Mouse (Mus musculus): ENCODE data around the gene Zfp715. TPM values are rescaled to one million over a fixed set of nuclear protein-coding genes. Genes with fewer than 3 reads are reported as not detected.
"Not testable (repeated sequence)": the region's sequence is repeated elsewhere in the genome, so short reads cannot be mapped to it uniquely, and the experiment has no call there.

The Zfp715 gene
- 8.4 and 11.0 TPM in 2 replicates for polyA plus RNA-seq (2016; fragmentation: Nextera tagmentation; extraction: Ambion mirVana)

- WGBS: under 1% methylated on average over 33 of the region's 33 CpGs
- peak within 1 kb of the TSS; percentile 88 for H3K4me3 ChIP-seq
- no peaks in the 10 kb centered on the region for H3K9me3 ChIP-seq (replicated peaks)
- DNase-seq (ENCODE audit: low spot score): peak; percentile 87
- H3K4me1 ChIP-seq: peaks cover 14% of the 10 kb centered on the region
- peak within 1 kb of the TSS; percentile 88 for H3K27ac ChIP-seq
- H3K27me3 ChIP-seq (ENCODE audit: low read depth, poor library complexity, severe bottlenecking): no peaks in the 10 kb centered on the region
- H3K36me3 ChIP-seq: peaks cover 24% of the 10 kb centered on the region
Observed at GRCm38 (mm10) chr7:43313013-43313428, at the start of gene Zfp715. Gene Zfp715, minus strand, starts transcription at chr7:43313294.

GRCm38 (mm10) chr7:43362021-43362420 lies 48.9 kb upstream of the Zfp715 start:
- Histone ChIP-seq H3K9me3 (replicated peaks) (no peaks in the 10 kb centered on the region), H3K27me3 (ENCODE audit: low read depth, poor library complexity, severe bottlenecking) (no peaks in the 10 kb centered on the region), H3K36me3 (no peaks in the 10 kb centered on the region), H3K4me3 (no peak overlapping the region), H3K4me1 (no peaks in the 10 kb centered on the region), H3K27ac (no peak overlapping the region)
- DNase-seq (ENCODE audit: low spot score): peak; percentile 6
- WGBS: 83% methylated on average over 4 of the region's 4 CpGs

GRCm38 (mm10) chr7:43361442-43361841 lies 48.3 kb upstream of the Zfp715 start:
- no peaks in the 10 kb centered on the region for H3K27me3 ChIP-seq (ENCODE audit: low read depth, poor library complexity, severe bottlenecking)
- no peak for DNase-seq (ENCODE audit: low spot score)
- WGBS: 84% methylated on average over 1 of the region's 1 CpGs
- no peaks in the 10 kb centered on the region for H3K4me1 ChIP-seq
- H3K36me3 ChIP-seq: no peaks in the 10 kb centered on the region
- no peak overlapping the region for H3K27ac ChIP-seq
- H3K4me3 ChIP-seq: no peak overlapping the region
- no peaks in the 10 kb centered on the region for H3K9me3 ChIP-seq (replicated peaks)

- 83% methylated on average over 3 of the region's 3 CpGs for WGBS
- DNase-seq (ENCODE audit: low spot score): peak; percentile 12
- no peak overlapping the region for H3K27ac ChIP-seq
- no peak overlapping the region for H3K4me3 ChIP-seq
- H3K36me3 ChIP-seq: no peaks in the 10 kb centered on the region
- H3K9me3 ChIP-seq (replicated peaks): no peaks in the 10 kb centered on the region
- H3K4me1 ChIP-seq: peaks cover 8% of the 10 kb centered on the region
- no peaks in the 10 kb centered on the region for H3K27me3 ChIP-seq (ENCODE audit: low read depth, poor library complexity, severe bottlenecking)
Observed at GRCm38 (mm10) chr7:43358556-43358955, 45.5 kb upstream of the Zfp715 start.

- Histone ChIP-seq H3K36me3 (no peaks in the 10 kb centered on the region), H3K4me1 (peaks cover 8% of the 10 kb centered on the region), H3K9me3 (replicated peaks) (no peaks in the 10 kb centered on the region), H3K27me3 (ENCODE audit: low read depth, poor library complexity, severe bottlenecking) (no peaks in the 10 kb centered on the region), H3K4me3 (no peak overlapping the region; the same call in 1 of the 2 replicates), H3K27ac (no peak overlapping the region; the same call in 1 of the 2 replicates)
- peak; percentile 31 for DNase-seq (ENCODE audit: low spot score)
- WGBS: 9% methylated on average over 12 of the region's 12 CpGs
Observed at GRCm38 (mm10) chr7:43354893-43355835, 42.1 kb upstream of the Zfp715 start.

GRCm38 (mm10) chr7:43353758-43354157 lies 40.7 kb upstream of the Zfp715 start:
- Histone ChIP-seq H3K27ac (no peak overlapping the region), H3K9me3 (replicated peaks) (no peaks in the 10 kb centered on the region), H3K4me1 (peaks cover 8% of the 10 kb centered on the region), H3K36me3 (no peaks in the 10 kb centered on the region), H3K27me3 (ENCODE audit: low read depth, poor library complexity, severe bottlenecking) (no peaks in the 10 kb centered on the region), H3K4me3 (no peak overlapping the region)
- WGBS: 92% methylated on average over 4 of the region's 4 CpGs
- no peak for DNase-seq (ENCODE audit: low spot score)

- H3K4me1 ChIP-seq: peaks cover 8% of the 10 kb centered on the region
- no peak overlapping the region for H3K4me3 ChIP-seq
- no peaks in the 10 kb centered on the region for H3K9me3 ChIP-seq (replicated peaks)
- H3K36me3 ChIP-seq: no peaks in the 10 kb centered on the region
- no peak for DNase-seq (ENCODE audit: low spot score)
- no peak overlapping the region for H3K27ac ChIP-seq
- H3K27me3 ChIP-seq (ENCODE audit: low read depth, poor library complexity, severe bottlenecking): no peaks in the 10 kb centered on the region
- 78% methylated on average over 4 of the region's 4 CpGs for WGBS
Observed at GRCm38 (mm10) chr7:43353118-43353517, 40.0 kb upstream of the Zfp715 start.

- no peaks in the 10 kb centered on the region for H3K36me3 ChIP-seq
- WGBS: 75% methylated on average over 3 of the region's 3 CpGs
- H3K4me3 ChIP-seq: no peak within 1 kb of the TSS
- H3K27me3 ChIP-seq (ENCODE audit: low read depth, poor library complexity, severe bottlenecking): no peaks in the 10 kb centered on the region
- no peak for DNase-seq (ENCODE audit: low spot score)
- peaks cover 8% of the 10 kb centered on the region for H3K4me1 ChIP-seq
- no peak within 1 kb of the TSS for H3K27ac ChIP-seq
- no peaks in the 10 kb centered on the region for H3K9me3 ChIP-seq (replicated peaks)
Observed at GRCm38 (mm10) chr7:43351154-43351553, 38.1 kb upstream of the Zfp715 start, which contains the start of gene Siglecf. Gene Siglecf, plus strand, starts transcription at chr7:43351341.

- not testable (repeated sequence) for H3K27ac ChIP-seq; H3K9me3 ChIP-seq (replicated peaks); H3K27me3 ChIP-seq (ENCODE audit: low read depth, poor library complexity, severe bottlenecking); H3K4me3 ChIP-seq; DNase-seq (ENCODE audit: low spot score); H3K4me1 ChIP-seq; H3K36me3 ChIP-seq
- WGBS: 75% methylated on average over 5 of the region's 5 CpGs
Observed at GRCm38 (mm10) chr7:43349623-43350022, 36.5 kb upstream of the Zfp715 start.

- Histone ChIP-seq H3K36me3 (no peaks in the 10 kb centered on the region), H3K4me3 (no peak overlapping the region), H3K4me1 (no peaks in the 10 kb centered on the region), H3K27me3 (ENCODE audit: low read depth, poor library complexity, severe bottlenecking) (no peaks in the 10 kb centered on the region), H3K9me3 (replicated peaks) (no peaks in the 10 kb centered on the region), H3K27ac (no peak overlapping the region)
- WGBS: 75% methylated on average over 1 of the region's 1 CpGs
- no peak for DNase-seq (ENCODE audit: low spot score)
Observed at GRCm38 (mm10) chr7:43346571-43346970, 33.5 kb upstream of the Zfp715 start.

GRCm38 (mm10) chr7:43346148-43346547 lies 33.1 kb upstream of the Zfp715 start:
- no peak overlapping the region for H3K27ac ChIP-seq
- H3K4me1 ChIP-seq: no peaks in the 10 kb centered on the region
- no peak for DNase-seq (ENCODE audit: low spot score)
- no peaks in the 10 kb centered on the region for H3K9me3 ChIP-seq (replicated peaks)
- no peak overlapping the region for H3K4me3 ChIP-seq
- H3K36me3 ChIP-seq: no peaks in the 10 kb centered on the region
- H3K27me3 ChIP-seq (ENCODE audit: low read depth, poor library complexity, severe bottlenecking): no peaks in the 10 kb centered on the region
- 74% methylated on average over 4 of the region's 4 CpGs for WGBS

GRCm38 (mm10) chr7:43344491-43344890 lies 31.4 kb upstream of the Zfp715 start:
- Histone ChIP-seq H3K27me3 (ENCODE audit: low read depth, poor library complexity, severe bottlenecking) (no peaks in the 10 kb centered on the region), H3K4me3 (no peak overlapping the region), H3K4me1 (no peaks in the 10 kb centered on the region), H3K36me3 (no peaks in the 10 kb centered on the region), H3K27ac (no peak overlapping the region), H3K9me3 (replicated peaks) (no peaks in the 10 kb centered on the region)
- DNase-seq (ENCODE audit: low spot score): no peak
- WGBS: 79% methylated on average over 4 of the region's 4 CpGs

GRCm38 (mm10) chr7:43344020-43344419 lies 30.9 kb upstream of the Zfp715 start:
- Histone ChIP-seq H3K9me3 (replicated peaks) (no peaks in the 10 kb centered on the region), H3K27ac (no peak overlapping the region), H3K27me3 (ENCODE audit: low read depth, poor library complexity, severe bottlenecking) (no peaks in the 10 kb centered on the region), H3K4me3 (no peak overlapping the region), H3K4me1 (no peaks in the 10 kb centered on the region), H3K36me3 (no peaks in the 10 kb centered on the region)
- no peak for DNase-seq (ENCODE audit: low spot score)
- WGBS: 64% methylated on average over 2 of the region's 2 CpGs
